Mouse (Mus musculus) liver, embryonic 15.5 days (tissue): ENCODE data around the gene Tmem8. TPM values are rescaled to one million over a fixed set of nuclear protein-coding genes. Genes with fewer than 3 reads are reported as not detected.

Experiments used
- ATAC-seq: fragments of 200-750 bp; cut with Nextera tagmentation; 2 replicates; pipeline ENCODE4 v1.8.0; 2017; ENCODE audit warnings: moderate number of reproducible peaks, mild to moderate bottlenecking, moderate library complexity; ENCODE audit not compliant: insufficient read depth
- H3K27ac ChIP-seq: fragments of 300-500 bp; sonication (generic); replicated peaks from 2 replicates; pipeline ENCODE4 v1.5.1; 2015; ENCODE audit warnings: mild to moderate bottlenecking, inconsistent platforms
- H3K27me3 ChIP-seq: fragments of 300-500 bp; sonication (generic); 2 replicates; pipeline ENCODE4 v1.6.1; 2015; ENCODE audit warnings: mild to moderate bottlenecking, inconsistent platforms
- H3K36me3 ChIP-seq: fragments of 300-500 bp; sonication (generic); replicated peaks from 2 replicates; pipeline ENCODE4 v1.6.1; 2015; ENCODE audit warnings: moderate library complexity, mild to moderate bottlenecking, inconsistent platforms
- H3K4me1 ChIP-seq: fragments of 300-500 bp; sonication (generic); replicated peaks from 2 replicates; pipeline ENCODE4 v1.6.1; 2015; ENCODE audit warnings: inconsistent platforms
- H3K4me2 ChIP-seq: fragments of 300-500 bp; sonication (generic); 2 replicates; pipeline ENCODE4 v1.6.1; 2015; ENCODE audit warnings: moderate library complexity, mild to moderate bottlenecking, inconsistent platforms
- H3K4me3 ChIP-seq: fragments of 300-500 bp; sonication (generic); replicated peaks from 2 replicates; pipeline ENCODE4 v1.5.1; 2015; ENCODE audit warnings: mild to moderate bottlenecking, inconsistent platforms
- H3K9ac ChIP-seq: fragments of 300-500 bp; sonication (generic); 2 replicates; pipeline ENCODE4 v1.6.1; 2015; ENCODE audit warnings: moderate library complexity, mild to moderate bottlenecking, inconsistent platforms
- H3K9me3 ChIP-seq: fragments of 300-500 bp; sonication (generic); replicated peaks from 2 replicates; pipeline ENCODE4 v1.6.1; 2016; ENCODE audit warnings: inconsistent platforms
- WGBS: fragments of 180-500 bp; shearing (Covaris S2); methylation state at CpG from one replicate; pipeline ENCODE4 v1.1.7; 2015; ENCODE audit warnings: mixed read lengths; ENCODE audit not compliant: insufficient replicate concordance; 5-methylcytosine and 5-hydroxymethylcytosine counted together
- polyA plus RNA-seq: library from polyadenylated mRNA; unstranded; fragments of >200 nt; fragmentation: Nextera tagmentation; extraction: Ambion mirVana; gene quantifications from 2 replicates; pipeline ENCODE4 v1.2.1, GENCODE M21; 2015

Tmem8 gene
- polyA plus RNA-seq: 1.5 and 1.7 TPM in 2 replicates

DNA sequence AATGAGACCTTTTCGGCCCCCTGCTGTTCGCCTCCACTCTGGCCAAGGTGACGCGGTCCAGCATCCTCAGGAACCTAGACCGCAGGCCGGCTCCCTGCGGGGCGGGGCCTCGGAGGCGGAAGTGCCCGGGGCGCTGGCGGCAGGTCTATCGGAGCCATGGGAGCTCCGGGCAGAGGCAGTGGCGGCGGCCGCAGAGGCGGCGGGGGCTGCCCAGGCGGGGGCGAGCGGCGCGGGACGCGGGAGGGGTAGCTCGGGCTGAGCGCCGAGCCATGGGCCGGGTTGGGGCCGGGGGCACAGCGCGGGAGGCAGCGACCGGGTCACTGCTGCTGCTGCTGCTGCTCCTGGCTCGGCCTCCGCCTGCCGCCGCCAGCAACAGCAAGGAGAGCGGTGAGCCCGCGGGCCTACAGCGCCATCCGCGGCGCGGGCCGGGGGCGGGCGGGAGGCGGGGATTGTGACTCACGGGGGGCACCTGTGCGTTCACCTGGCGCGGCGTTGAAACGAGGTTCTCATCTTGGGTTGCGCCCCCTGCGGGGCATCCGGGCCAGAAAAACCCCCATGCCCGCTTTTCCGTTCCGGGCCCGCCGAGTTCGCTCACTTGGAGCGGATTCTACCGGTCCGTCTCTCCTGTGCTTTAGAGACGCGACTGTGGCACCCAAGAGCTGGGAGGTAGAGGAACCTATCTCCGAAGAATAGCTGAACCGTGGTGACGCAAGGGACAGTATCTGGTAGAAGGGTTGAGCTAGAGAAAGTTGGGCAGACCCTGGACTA lies at the start of gene Tmem8:
TSS of gene Tmem8 (plus strand) at position 119 of the 768 bp plus-strand sequence.
- Histone ChIP-seq H3K27ac (no peak within 1 kb of the TSS; the same call in 1 of the 2 replicates), H3K36me3 (no peaks in the 10 kb centered on the region), H3K9ac (peak within 1 kb of the TSS; percentile 63), H3K4me1 (peaks cover 34% of the 10 kb centered on the region), H3K27me3 (peaks cover 90% of the 10 kb centered on the region), H3K4me3 (peak within 1 kb of the TSS; percentile 70), H3K9me3 (no peaks in the 10 kb centered on the region), H3K4me2 (peak within 1 kb of the TSS; percentile 86)
- peak; percentile 69 for ATAC-seq
- WGBS: under 1% methylated on average over 62 of the region's 75 CpGs

DNA sequence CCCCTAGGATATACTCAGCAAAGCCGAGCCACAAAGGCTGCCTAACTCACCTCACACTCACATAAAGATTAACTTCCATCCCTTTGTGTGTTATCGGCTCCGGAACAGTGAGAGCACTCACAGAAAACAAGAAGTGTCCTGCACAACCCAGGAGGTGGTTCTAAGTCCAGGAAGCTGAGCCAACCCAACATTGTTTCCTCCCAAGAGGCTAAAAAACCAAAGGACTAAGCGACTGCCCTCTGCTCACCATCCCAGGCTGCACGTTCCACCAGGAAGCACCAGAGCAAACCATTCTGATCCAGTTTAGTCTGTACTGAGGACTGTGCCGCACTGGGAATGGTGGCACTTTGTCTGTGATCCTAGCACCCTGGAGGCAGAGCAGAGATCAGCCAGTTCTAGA lies 48.2 kb upstream of the Tmem8 start:
- no peak for ATAC-seq
- Histone ChIP-seq H3K36me3 (no peaks in the 10 kb centered on the region), H3K4me2 (no peak overlapping the region), H3K9me3 (no peaks in the 10 kb centered on the region), H3K27me3 (peaks cover 40% of the 10 kb centered on the region), H3K4me3 (no peak overlapping the region), H3K4me1 (peaks cover 29% of the 10 kb centered on the region), H3K27ac (no peak overlapping the region), H3K9ac (no peak overlapping the region)
- WGBS: 33% methylated on average over 6 of the region's 6 CpGs

DNA sequence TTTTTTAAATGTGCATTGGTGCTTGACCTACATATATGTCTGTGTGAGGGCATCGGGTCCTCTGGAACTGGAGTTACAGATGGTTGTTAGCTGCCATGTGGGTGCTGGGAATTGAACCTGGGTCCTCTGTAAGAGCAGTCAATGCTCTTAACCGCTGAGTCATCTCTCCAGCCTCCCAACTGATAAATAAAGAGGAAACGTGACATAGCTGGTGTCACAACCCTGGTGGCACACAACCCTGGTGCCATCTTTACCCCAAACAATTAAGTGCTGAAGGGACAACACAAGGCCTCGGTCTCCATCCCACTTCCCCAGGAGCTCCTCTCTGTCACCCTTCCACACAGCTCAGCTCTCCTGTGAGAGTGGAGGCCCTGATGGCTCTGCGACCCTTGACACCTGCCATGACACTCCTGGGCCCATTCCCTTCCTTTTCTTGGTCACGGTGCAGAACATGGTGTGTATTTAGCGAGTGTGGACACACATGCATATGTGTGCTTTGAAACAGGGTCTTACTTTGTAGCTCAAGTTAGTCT lies 46.5 kb upstream of the Tmem8 start:
- Histone ChIP-seq H3K36me3 (no peaks in the 10 kb centered on the region), H3K27ac (no peak overlapping the region), H3K9me3 (no peaks in the 10 kb centered on the region), H3K4me1 (peaks cover 33% of the 10 kb centered on the region), H3K4me3 (no peak overlapping the region), H3K9ac (no peak overlapping the region), H3K4me2 (no peak overlapping the region), H3K27me3 (peaks cover 57% of the 10 kb centered on the region)
- 67% methylated on average over 7 of the region's 7 CpGs for WGBS
- no peak for ATAC-seq

DNA sequence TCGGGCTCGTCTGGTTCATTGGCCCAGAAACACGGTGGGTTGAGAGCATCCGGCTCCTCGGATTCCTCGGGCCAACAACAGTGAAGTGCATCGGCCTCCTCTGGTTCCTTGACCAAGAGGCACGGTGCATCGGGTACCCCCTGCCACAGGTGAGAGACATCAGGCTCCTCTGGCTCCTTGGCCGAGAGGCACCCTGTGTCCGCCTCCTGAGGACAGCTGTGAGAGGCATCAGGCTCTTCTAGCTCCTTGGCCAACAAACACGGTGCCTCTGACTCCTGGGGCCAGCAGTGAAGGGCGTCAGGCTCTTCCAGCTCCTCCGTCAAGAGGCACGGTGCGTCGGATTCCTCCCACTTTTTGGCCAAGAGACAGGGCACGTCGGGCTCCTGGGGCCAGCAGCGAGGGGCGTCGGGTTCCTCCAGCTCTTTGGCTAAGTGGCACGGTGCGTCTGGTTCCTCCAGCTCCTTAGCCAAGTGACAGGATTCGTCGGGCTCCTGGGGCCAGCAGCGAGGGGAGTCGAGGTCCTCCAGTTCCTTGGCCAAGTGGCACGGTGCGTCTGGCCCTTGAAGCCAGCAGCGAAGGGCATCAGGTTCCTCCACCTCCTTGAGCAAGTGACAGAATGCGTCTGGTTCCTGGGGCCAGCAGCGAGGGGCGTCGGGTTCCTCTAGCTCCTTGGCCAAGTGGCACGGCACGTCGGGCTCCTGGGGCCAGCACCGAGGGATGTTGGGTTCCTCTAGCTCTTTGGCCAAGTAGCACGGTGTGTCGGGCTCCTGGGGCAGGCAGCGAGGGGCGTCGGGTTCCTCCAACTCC lies 44.9 kb upstream of the Tmem8 start:
- H3K36me3 ChIP-seq: no peaks in the 10 kb centered on the region
- WGBS: 4% methylated on average over 44 of the region's 44 CpGs
- peak overlapping the region; percentile 69 for H3K4me3 ChIP-seq
- H3K9ac ChIP-seq: peak overlapping the region; percentile 51
- H3K9me3 ChIP-seq: no peaks in the 10 kb centered on the region
- H3K4me2 ChIP-seq: peak overlapping the region; percentile 94
- H3K27ac ChIP-seq: no peak overlapping the region
- ATAC-seq: no peak
- peaks cover 33% of the 10 kb centered on the region for H3K4me1 ChIP-seq
- peaks cover 73% of the 10 kb centered on the region for H3K27me3 ChIP-seq

DNA sequence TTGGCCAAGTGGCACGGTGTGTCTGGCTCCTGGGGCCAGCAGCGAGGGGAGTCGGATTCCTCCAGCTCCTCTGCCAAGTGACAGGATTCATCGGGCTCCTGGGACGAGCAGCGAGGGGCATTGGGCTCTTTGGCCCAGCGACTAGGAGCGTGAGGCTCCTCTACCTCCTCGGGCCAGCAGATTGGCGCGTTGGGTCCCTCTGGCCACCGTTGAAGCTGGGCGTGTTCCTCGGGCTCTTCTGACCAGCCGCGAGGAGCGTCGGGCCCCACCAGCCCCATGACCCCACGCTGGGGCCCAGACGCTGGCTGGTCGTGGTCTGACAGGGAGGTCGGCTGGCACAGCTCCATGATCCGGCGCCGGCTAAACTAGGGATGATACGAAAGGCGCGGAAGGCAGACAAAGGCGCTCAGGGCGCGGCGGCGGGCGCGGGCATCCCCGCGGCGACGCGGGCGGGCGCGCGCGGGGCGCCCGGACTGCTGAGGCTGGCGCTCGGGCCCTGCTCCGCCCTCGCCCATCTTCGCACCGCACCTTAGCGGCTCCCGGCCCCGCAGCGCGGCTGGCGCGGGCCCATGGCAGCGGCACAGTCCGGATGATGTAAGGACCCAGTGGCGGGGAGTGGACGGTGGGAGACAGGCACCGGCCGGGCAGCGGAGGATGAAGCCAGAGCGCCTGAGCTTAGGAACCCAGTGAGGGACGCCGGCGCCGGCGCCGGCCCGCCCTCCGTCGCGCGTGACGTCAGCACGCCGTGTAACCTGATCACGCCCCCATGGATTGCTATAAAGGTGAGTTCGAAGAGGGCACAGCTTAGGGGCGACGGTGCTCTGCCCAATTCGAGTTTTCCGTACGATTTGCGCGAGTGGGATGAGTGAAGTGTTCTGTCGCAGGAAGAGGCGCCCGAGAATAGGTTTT lies 44.0 kb upstream of the Tmem8 start, which contains the start of gene Rab11fip3:
TSS of gene Rab11fip3 (minus strand) at position 725 of the 909 bp plus-strand sequence.
- Histone ChIP-seq H3K4me3 (peak within 1 kb of the TSS; percentile 69), H3K27me3 (peaks cover 76% of the 10 kb centered on the region), H3K4me2 (peak within 1 kb of the TSS; percentile 94), H3K27ac (no peak within 1 kb of the TSS), H3K9me3 (no peaks in the 10 kb centered on the region), H3K36me3 (no peaks in the 10 kb centered on the region), H3K9ac (peak within 1 kb of the TSS; percentile 51), H3K4me1 (peaks cover 33% of the 10 kb centered on the region)
- ATAC-seq: peak; percentile 80
- under 1% methylated on average over 94 of the region's 94 CpGs for WGBS

DNA sequence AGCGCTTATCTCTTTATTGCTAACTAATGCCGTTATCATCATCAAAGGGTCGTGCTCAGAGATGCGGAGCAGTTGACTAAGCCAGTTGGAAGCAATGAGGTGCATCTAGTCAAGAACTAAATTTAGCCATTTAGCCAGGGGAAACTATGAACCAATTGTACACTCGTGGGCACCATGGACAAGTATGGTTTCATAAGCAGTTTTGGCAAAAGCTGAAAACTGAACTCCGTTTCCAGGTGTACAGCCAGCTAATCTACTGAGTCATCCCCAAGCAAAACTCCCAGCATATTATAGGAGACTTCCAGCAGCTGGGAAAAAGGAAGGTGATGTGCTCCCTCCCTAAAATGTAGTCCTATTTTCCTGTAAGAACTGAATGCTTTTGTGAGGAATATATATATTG lies 43.0 kb upstream of the Tmem8 start:
- no peaks in the 10 kb centered on the region for H3K36me3 ChIP-seq
- no peak overlapping the region for H3K27ac ChIP-seq
- ATAC-seq: no peak
- peak overlapping the region; percentile 94 for H3K4me2 ChIP-seq
- H3K4me3 ChIP-seq: peak overlapping the region; percentile 69
- H3K4me1 ChIP-seq: peaks cover 30% of the 10 kb centered on the region
- 20% methylated on average over 6 of the region's 6 CpGs for WGBS
- no peak overlapping the region for H3K9ac ChIP-seq
- no peaks in the 10 kb centered on the region for H3K9me3 ChIP-seq
- H3K27me3 ChIP-seq: peaks cover 73% of the 10 kb centered on the region

DNA sequence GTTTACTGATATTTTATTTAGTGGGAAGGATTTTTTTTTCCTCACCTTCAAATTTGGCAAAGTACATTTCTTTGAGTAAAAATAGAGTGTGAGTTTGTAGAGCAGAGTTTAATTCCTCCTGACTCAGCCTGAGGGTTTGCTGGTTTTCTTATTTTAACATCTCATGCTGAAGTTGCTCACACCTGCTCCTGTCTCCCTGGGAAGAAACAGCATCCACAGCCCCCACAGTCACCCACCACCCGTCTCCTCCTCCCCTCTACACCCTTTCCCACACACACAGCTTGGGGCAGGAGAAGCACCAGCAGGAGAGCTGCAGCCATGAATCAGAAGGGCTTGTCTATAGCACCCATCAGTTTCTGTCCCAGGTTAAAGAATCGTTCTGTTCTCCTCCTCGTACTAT lies 37.9 kb upstream of the Tmem8 start:
- WGBS: 55% methylated on average over 3 of the region's 3 CpGs
- Histone ChIP-seq H3K4me2 (no peak overlapping the region), H3K9me3 (no peaks in the 10 kb centered on the region), H3K4me1 (peaks cover under 1% of the 10 kb centered on the region; the same call in 1 of the 2 replicates), H3K27ac (no peak overlapping the region), H3K4me3 (no peak overlapping the region), H3K36me3 (no peaks in the 10 kb centered on the region), H3K9ac (no peak overlapping the region), H3K27me3 (peaks cover 42% of the 10 kb centered on the region)
- ATAC-seq: no peak

DNA sequence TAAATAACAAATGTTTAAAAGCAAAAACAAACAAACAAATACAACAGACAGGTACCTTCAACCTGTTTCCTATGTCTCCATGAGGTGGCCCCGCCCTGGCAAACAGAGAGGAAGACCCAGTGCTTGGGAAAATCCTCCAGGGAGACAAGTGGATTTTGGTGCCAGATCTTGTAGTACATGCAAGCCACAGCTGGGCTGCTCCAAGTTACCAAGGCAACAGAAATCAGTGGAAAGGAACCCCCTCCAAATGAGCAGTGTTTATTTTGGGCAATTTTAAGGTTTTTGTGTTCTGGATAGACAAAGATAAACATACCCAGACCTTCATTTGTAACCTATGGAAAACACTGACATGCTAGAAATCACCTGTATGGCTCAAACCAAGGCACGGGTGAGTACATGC lies 34.2 kb upstream of the Tmem8 start:
- peaks cover 9% of the 10 kb centered on the region; the same call in 1 of the 2 replicates for H3K27me3 ChIP-seq
- H3K4me3 ChIP-seq: no peak overlapping the region
- no peak overlapping the region for H3K4me2 ChIP-seq
- H3K4me1 ChIP-seq: no peaks in the 10 kb centered on the region
- 53% methylated on average over 2 of the region's 2 CpGs for WGBS
- no peak overlapping the region for H3K9ac ChIP-seq
- H3K27ac ChIP-seq: no peak overlapping the region
- no peak for ATAC-seq
- H3K9me3 ChIP-seq: no peaks in the 10 kb centered on the region
- no peaks in the 10 kb centered on the region for H3K36me3 ChIP-seq

DNA sequence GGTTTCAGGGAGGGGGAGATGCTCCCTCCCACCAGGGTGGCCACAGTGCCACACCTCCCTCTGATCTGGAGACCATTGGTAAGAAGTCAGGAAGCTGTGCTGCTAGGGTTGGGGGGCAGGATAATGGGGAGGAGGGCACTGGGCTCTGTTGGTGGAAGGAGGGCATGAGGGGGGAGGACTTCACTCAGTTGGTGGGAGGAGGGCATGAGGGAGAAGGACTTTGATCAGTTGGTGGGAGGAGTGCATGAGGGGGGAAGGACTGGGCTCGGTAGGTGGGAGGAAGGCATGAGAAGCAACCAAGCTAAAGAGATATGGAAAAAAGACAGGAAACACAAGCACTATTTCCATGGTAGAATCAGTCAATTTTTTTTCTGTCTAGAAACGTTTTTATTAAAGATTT lies 32.2 kb upstream of the Tmem8 start:
- WGBS: 17% methylated on average over 2 of the region's 2 CpGs
- Histone ChIP-seq H3K36me3 (no peaks in the 10 kb centered on the region; the same call in 1 of the 2 replicates), H3K4me2 (no peak overlapping the region), H3K9ac (no peak overlapping the region), H3K4me1 (no peaks in the 10 kb centered on the region), H3K27me3 (peaks cover 9% of the 10 kb centered on the region; the same call in 1 of the 2 replicates), H3K27ac (no peak overlapping the region), H3K9me3 (no peaks in the 10 kb centered on the region), H3K4me3 (no peak overlapping the region)
- ATAC-seq: no peak

DNA sequence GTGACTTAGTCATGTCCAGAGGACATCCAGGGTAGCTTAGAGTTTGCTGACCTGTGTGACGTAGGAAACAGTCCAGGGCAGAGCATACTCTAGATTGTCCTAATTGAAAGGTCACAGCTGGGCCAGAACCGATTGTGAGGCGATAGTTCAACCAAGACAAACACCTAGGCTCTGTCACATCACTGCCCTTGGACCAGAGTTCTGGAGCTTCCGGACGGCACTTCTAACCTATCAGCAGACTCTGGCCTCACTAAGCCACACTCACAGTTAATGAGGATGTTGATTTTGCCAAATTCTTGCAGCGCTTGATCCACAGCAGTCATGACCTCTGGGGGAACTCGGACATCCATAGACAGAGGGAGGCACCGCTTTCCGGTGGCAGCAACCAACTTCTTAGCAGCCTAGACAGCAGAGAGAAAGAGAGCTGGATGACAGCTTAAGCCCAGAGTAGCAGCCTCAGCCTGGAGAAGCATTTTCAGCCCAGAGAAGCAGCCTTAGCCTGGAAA lies 26.0 kb upstream of the Tmem8 start:
- Histone ChIP-seq H3K4me3 (no peak overlapping the region), H3K4me2 (no peak overlapping the region), H3K9ac (no peak overlapping the region), H3K27me3 (no peaks in the 10 kb centered on the region), H3K9me3 (no peaks in the 10 kb centered on the region), H3K27ac (no peak overlapping the region), H3K36me3 (no peaks in the 10 kb centered on the region; the same call in 1 of the 2 replicates), H3K4me1 (peaks cover 12% of the 10 kb centered on the region)
- WGBS: 78% methylated on average over 9 of the region's 9 CpGs
- no peak for ATAC-seq
